Mouse (Mus musculus) bone marrow, adult 2 months (tissue): ENCODE measurements at regions not wholly inside any gene's neighbourhood (a gene's known extent, or its start where the extent isn't known, plus 50 kb on each side); places are given as distances from the start of the nearest gene placed in this dataset.

Source experiments
- CTCF ChIP-seq: fragments of 200-500 bp; IDR thresholded peaks from 2 replicates; pipeline ENCODE4 v1.5.1; 2011; ENCODE audit warnings: low read length, control low read depth; ENCODE audit not compliant: control insufficient read depth, insufficient read depth
- POLR2A ChIP-seq: fragments of 200-500 bp; IDR thresholded peaks from 2 replicates; pipeline ENCODE4 v1.6.1; 2011; ENCODE audit warnings: low read depth, mild to moderate bottlenecking, control low read depth, low read length, borderline replicate concordance; ENCODE audit not compliant: control insufficient read depth

- TF ChIP-seq CTCF (no peak), POLR2A (no peak)
These were observed 200.2 kb upstream of the Smim15 start for GRCm38 (mm10) chr13:107844085-107844484.
